Comparison of ENCODE assay signal across 17 mouse cellular contexts in the genomic region with DNA sequence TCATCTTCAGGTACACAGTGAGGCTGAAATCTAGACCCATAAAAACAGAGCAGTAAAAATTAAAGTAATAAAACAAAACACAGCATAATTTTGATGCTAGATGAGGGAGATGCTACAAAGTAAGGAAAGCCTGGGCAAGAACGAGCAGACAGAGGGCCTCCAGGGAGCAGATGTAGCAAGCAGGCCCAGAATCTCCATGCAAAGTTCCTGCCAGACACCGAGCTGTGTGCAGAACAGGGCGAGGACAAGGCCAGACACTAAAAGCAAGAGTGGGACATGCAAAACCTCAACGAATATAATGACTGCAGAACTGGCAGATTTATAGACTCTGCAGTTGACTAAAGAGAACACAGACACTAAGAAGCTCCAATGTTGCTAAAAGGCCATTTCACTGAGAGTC. TPM values are rescaled to one million over a fixed set of nuclear protein-coding genes. Genes with fewer than 3 reads are reported as not detected.
A peak's percentile ranks its signal among the peaks of the same experiment; 100 is the strongest.
DNase-seq lines count a peak whose midpoint lies in the region; TF ChIP-seq lines count a peak whose summit lies in the region.
"Had no signal": no experiment of that assay in that cellular context is flagged by ENCODE, and none has a peak within 500 bp of the region (broad histone marks: within the 10 kb centered on the region; RNA-seq: fewer than 3 reads in every experiment).

No protein-coding gene starts in this region.

- H3K27ac ChIP-seq in layer of hippocampus, adult 2 months: 0 out of 2 replicates have a peak overlapping the region, but pooled peaks have one; percentile 3
- no peak overlapping the region for H3K27ac ChIP-seq in forebrain, embryonic 10.5 days
- H3K27ac ChIP-seq: embryonic facial prominence, embryonic 15.5 days; forebrain, embryonic 15.5 days; heart, adult 2 months; heart, embryonic 15.5 days; hindbrain, embryonic 13.5 days; hindbrain, postnatal 0 days had no signal

- H3K4me1 ChIP-seq in forebrain, embryonic 10.5 days: no peaks in the 10 kb centered on the region
- H3K4me1 ChIP-seq: hindbrain, embryonic 13.5 days had no signal

- TF ChIP-seq CTCF in layer of hippocampus, adult 2 months (conservative IDR thresholded peaks at IDR 0.05): no peak

- H3K4me3 ChIP-seq in layer of hippocampus, adult 2 months: no peak overlapping the region
- no peak overlapping the region for H3K4me3 ChIP-seq in forebrain, embryonic 10.5 days
- H3K4me3 ChIP-seq: embryonic facial prominence, embryonic 15.5 days; erythroblast, embryonic 14.5 days; forebrain, embryonic 15.5 days; heart, adult 2 months; heart, embryonic 15.5 days; hindbrain, embryonic 13.5 days had no signal

- WGBS in forebrain, embryonic 10.5 days: 94% methylated on average over 4 of the region's 4 CpGs

- peaks cover 76% of the 10 kb centered on the region for H3K36me3 ChIP-seq in forebrain, embryonic 10.5 days (replicated peaks)

- peak; percentile 46 for DNase-seq in adrenal gland, postnatal 14 days
- DNase-seq in adrenal gland, postnatal 4 days (ENCODE audit: low spot score in 2 of 2): no peak
- DNase-seq in layer of hippocampus, adult 2 months (ENCODE audit: low spot score in 2 of 2): no peak
- DNase-seq in layer of hippocampus, adult 9-10 months (ENCODE audit: low spot score): no peak
- DNase-seq in adipocyte (ENCODE audit: low spot score): peak; percentile 53
- DNase-seq in forebrain, embryonic 10.5 days (ENCODE audit: extremely low spot score, low spot score): no peak
- DNase-seq: cerebellum, adult 2 months; cerebellum, postnatal 10 days; heart, adult 2 months; kidney, adult 11 months had no signal

- no peaks in the 10 kb centered on the region for H3K9me3 ChIP-seq in forebrain, embryonic 10.5 days
- H3K9me3 ChIP-seq: embryonic facial prominence, embryonic 15.5 days; forebrain, embryonic 15.5 days; heart, embryonic 15.5 days; hindbrain, embryonic 13.5 days had no signal

- no peaks in the 10 kb centered on the region for H3K27me3 ChIP-seq in forebrain, embryonic 10.5 days (ENCODE audit: poor library complexity, severe bottlenecking)
- H3K27me3 ChIP-seq: CH12.LX; embryonic facial prominence, embryonic 15.5 days; forebrain, embryonic 15.5 days; heart, embryonic 15.5 days; hindbrain, embryonic 13.5 days had no signal

RNA-seq across cellular contexts. Expression of a gene that starts 38.9 kb away (rescaled TPM):
- 116 and 124 TPM in 2 replicates for total RNA-seq in adrenal gland, postnatal 14 days (2021)
- total RNA-seq in adrenal gland, postnatal 4 days (2021): 100 to 1,000 TPM; 108 to 113 TPM
- 10 to 100 TPM; 87.9 to 88.1 TPM for total RNA-seq in layer of hippocampus, adult 2 months (2021)
- polyA plus RNA-seq in forebrain, embryonic 10.5 days (2016; fragmentation: Nextera tagmentation; extraction: Ambion mirVana): 28.3 and 31.2 TPM in 2 replicates

Comparison
In these comparisons a context has a peak if more than half of its experiments do, and no peak if none do; other contexts are left out.
1. DNase-seq: peak in adrenal gland, postnatal 14 days (single experiment) and adipocyte (single experiment); none in adrenal gland, postnatal 4 days (0 of 2), layer of hippocampus, adult 2 months (0 of 2), layer of hippocampus, adult 9-10 months (single experiment) and forebrain, embryonic 10.5 days (single experiment).